Mouse (Mus musculus) kidney, adult 11 months (tissue): Measurements from ENCODE around the gene Ctnnd1.

ENCODE experiments used
- DNase-seq: peaks from one replicate; pipeline ENCODE4 v3.0.0; 2022

The Ctnnd1 gene

GRCm38 (mm10) chr2:84599270-84599888 is 51.2 kb downstream of the Ctnnd1 start:
- DNase-seq, result no peak

- DNase-seq, result no peak
Measured at GRCm38 (mm10) chr2:84597123-84597522, 53.4 kb downstream of the Ctnnd1 start.

- no peak for DNase-seq
Measured at GRCm38 (mm10) chr2:84592801-84593200, 57.8 kb downstream of the Ctnnd1 start.

GRCm38 (mm10) chr2:84585700-84586099 is 64.9 kb downstream of the Ctnnd1 start:
- no peak for DNase-seq

- DNase-seq, result no peak
Measured at GRCm38 (mm10) chr2:84582286-84582685, 68.3 kb downstream of the Ctnnd1 start.

- DNase-seq, result no peak
Measured at GRCm38 (mm10) chr2:84581208-84581607, 69.4 kb downstream of the Ctnnd1 start.

- no peak for DNase-seq
Measured at GRCm38 (mm10) chr2:84579311-84579710, 71.3 kb downstream of the Ctnnd1 start.

- DNase-seq, result no peak
Measured at GRCm38 (mm10) chr2:84574130-84574529, 76.4 kb downstream of the Ctnnd1 start.

GRCm38 (mm10) chr2:84556888-84557514 is 93.6 kb downstream of the Ctnnd1 start:
- no peak for DNase-seq

GRCm38 (mm10) chr2:84551390-84552100 is 99.0 kb downstream of the Ctnnd1 start:
- no peak for DNase-seq
